Mouse (Mus musculus): ENCODE results near the gene Pip5kl1. TPM values are rescaled to one million over a fixed set of nuclear protein-coding genes. Genes with fewer than 3 reads are reported as not detected.

The Pip5kl1 gene
- polyA plus RNA-seq, 1 experiment from 2014 or later, result not detected

- no peak for ATAC-seq (ENCODE audit: insufficient number of reproducible peaks, insufficient read depth, low FRiP score, low read depth)
- 45% methylated on average over 4 of the region's 4 CpGs for WGBS
Observed at GRCm38 (mm10) chr2:32628044-32628550, 53.5 kb downstream of the Pip5kl1 start.

DNA sequence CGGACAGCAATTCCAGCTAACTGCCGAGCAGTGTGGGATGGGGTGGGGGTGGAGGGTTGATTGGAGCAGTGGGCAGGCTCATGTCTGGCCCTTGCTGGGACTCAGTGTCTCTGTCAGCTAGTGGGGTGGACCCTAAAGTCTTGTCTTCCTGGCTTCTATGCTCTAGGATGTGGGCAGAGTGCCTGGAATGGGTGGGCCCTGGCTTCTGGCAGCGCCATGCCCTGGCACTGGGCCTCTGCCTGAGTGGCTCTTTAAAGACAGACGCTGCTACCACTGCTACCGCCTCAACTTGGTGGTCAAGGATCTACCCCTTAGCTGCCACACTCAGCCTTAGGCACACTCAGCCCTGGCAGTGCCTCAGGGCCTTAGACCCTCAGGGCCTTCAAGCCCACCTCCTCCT lies 54.1 kb downstream of the Pip5kl1 start:
- no peaks in the 10 kb centered on the region for H3K9me3 ChIP-seq (ENCODE audit: control insufficient read depth, low read length)
- H3K4me2 ChIP-seq (ENCODE audit: low read length), result peak overlapping the region; percentile 85
- 17% methylated on average over 5 of the region's 5 CpGs for WGBS
- H3K36me3 ChIP-seq (ENCODE audit: control insufficient read depth, insufficient read depth, low read length), result peaks cover 41% of the 10 kb centered on the region
- peak overlapping the region; percentile 61 to 81 for H3K27ac ChIP-seq (replicated peaks in 1 of 2; ENCODE audit: control insufficient read depth in 1 of 2, insufficient read depth in 1 of 2, low read depth in 2 of 2, low read length in 2 of 2)
- H3K4me3 ChIP-seq (ENCODE audit: control insufficient read depth in 1 of 2, insufficient read depth in 1 of 2, low read depth in 1 of 2, low read length in 2 of 2), result peak overlapping the region; percentile 5 to 50; a peak in 3 of 4 replicates
- peaks cover 49 to 56% of the 10 kb centered on the region in 2 experiments for H3K4me1 ChIP-seq (ENCODE audit: control insufficient read depth in 2 of 2, insufficient read depth in 2 of 2, low read length in 2 of 2)
- peak overlapping the region; percentile 93 for H3K9ac ChIP-seq (ENCODE audit: low read length)
- ATAC-seq (ENCODE audit: insufficient number of reproducible peaks, insufficient read depth, low FRiP score, low read depth), result peak; percentile 5; the same call in 1 of the 2 replicates
- no peaks in the 10 kb centered on the region for H3K27me3 ChIP-seq (ENCODE audit: control insufficient read depth, insufficient read depth, low read length)

More at GRCm38 (mm10) chr2:32628044-32628550, 53.5 kb downstream of the Pip5kl1 start:
- Histone ChIP-seq H3K27me3 (ENCODE audit: control insufficient read depth, insufficient read depth, low read length) (no peaks in the 10 kb centered on the region), H3K27ac (replicated peaks in 1 of 2; ENCODE audit: control insufficient read depth in 1 of 2, insufficient read depth in 1 of 2, low read depth in 2 of 2, low read length in 2 of 2) (peak overlapping the region; percentile 61 to 81), H3K4me2 (ENCODE audit: low read length) (peak overlapping the region; percentile 85), H3K4me1 (ENCODE audit: control insufficient read depth in 2 of 2, insufficient read depth in 2 of 2, low read length in 2 of 2) (peaks cover 49 to 52% of the 10 kb centered on the region in 2 experiments), H3K36me3 (ENCODE audit: control insufficient read depth, insufficient read depth, low read length) (peaks cover 35% of the 10 kb centered on the region), H3K9ac (ENCODE audit: low read length) (peak overlapping the region; percentile 93), H3K4me3 (ENCODE audit: control insufficient read depth in 1 of 2, insufficient read depth in 1 of 2, low read depth in 1 of 2, low read length in 2 of 2) (peak overlapping the region; percentile 9 to 50), H3K9me3 (ENCODE audit: control insufficient read depth, low read length) (no peaks in the 10 kb centered on the region)

- peak overlapping the region; percentile 93 for H3K9ac ChIP-seq (ENCODE audit: low read length)
Observed at GRCm38 (mm10) chr2:32629276-32629976, 54.8 kb downstream of the Pip5kl1 start.

DNA sequence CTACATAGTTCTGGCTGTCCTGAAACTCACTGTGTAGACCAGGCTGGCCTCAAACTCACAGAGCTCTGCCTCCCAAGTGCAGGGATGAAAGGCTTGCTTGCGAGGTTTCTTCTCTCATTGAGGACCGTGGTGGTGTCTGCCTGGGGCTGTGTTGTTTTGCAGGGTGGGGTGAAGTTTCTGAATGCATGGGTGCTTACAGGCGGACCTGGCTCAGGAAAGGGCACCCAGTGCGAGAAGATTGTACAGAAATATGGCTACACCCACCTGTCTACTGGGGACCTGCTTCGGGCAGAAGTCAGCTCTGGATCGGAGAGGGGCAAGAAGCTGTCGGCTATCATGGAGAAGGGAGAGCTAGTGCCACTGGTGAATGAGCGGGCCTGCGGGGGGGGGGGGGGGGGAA lies 55.4 kb downstream of the Pip5kl1 start:
- WGBS, result 82% methylated on average over 9 of the region's 9 CpGs
- Histone ChIP-seq H3K9me3 (ENCODE audit: control insufficient read depth, low read length) (no peaks in the 10 kb centered on the region), H3K27me3 (ENCODE audit: control insufficient read depth, insufficient read depth, low read length) (no peaks in the 10 kb centered on the region), H3K9ac (ENCODE audit: low read length) (no peak overlapping the region), H3K27ac (replicated peaks in 1 of 2; ENCODE audit: control insufficient read depth in 1 of 2, insufficient read depth in 1 of 2, low read depth in 2 of 2, low read length in 2 of 2) (no peak overlapping the region), H3K4me3 (ENCODE audit: control insufficient read depth in 1 of 2, insufficient read depth in 1 of 2, low read depth in 1 of 2, low read length in 2 of 2) (no peak overlapping the region), H3K36me3 (ENCODE audit: control insufficient read depth, insufficient read depth, low read length) (peaks cover 54% of the 10 kb centered on the region), H3K4me1 (ENCODE audit: control insufficient read depth in 2 of 2, insufficient read depth in 2 of 2, low read length in 2 of 2) (peaks cover 47 to 58% of the 10 kb centered on the region in 2 experiments), H3K4me2 (ENCODE audit: low read length) (no peak overlapping the region)
- ATAC-seq (ENCODE audit: insufficient number of reproducible peaks, insufficient read depth, low FRiP score, low read depth), result no peak

More at GRCm38 (mm10) chr2:32629276-32629976, 54.8 kb downstream of the Pip5kl1 start:
- Histone ChIP-seq H3K36me3 (ENCODE audit: control insufficient read depth, insufficient read depth, low read length) (peaks cover 48% of the 10 kb centered on the region), H3K27ac (replicated peaks in 1 of 2; ENCODE audit: control insufficient read depth in 1 of 2, insufficient read depth in 1 of 2, low read depth in 2 of 2, low read length in 2 of 2) (peak overlapping the region in 1 of 2 experiments; percentile 61; a peak in 2 of 4 replicates), H3K9me3 (ENCODE audit: control insufficient read depth, low read length) (no peaks in the 10 kb centered on the region), H3K4me3 (ENCODE audit: control insufficient read depth in 1 of 2, insufficient read depth in 1 of 2, low read depth in 1 of 2, low read length in 2 of 2) (peak overlapping the region in 1 of 2 experiments; percentile 50; a peak in 1 of 4 replicates), H3K4me2 (ENCODE audit: low read length) (peak overlapping the region; percentile 85), H3K4me1 (ENCODE audit: control insufficient read depth in 2 of 2, insufficient read depth in 2 of 2, low read length in 2 of 2) (peaks cover 51 to 61% of the 10 kb centered on the region in 2 experiments), H3K27me3 (ENCODE audit: control insufficient read depth, insufficient read depth, low read length) (no peaks in the 10 kb centered on the region)
- 54% methylated on average over 9 of the region's 9 CpGs for WGBS
- ATAC-seq (ENCODE audit: insufficient number of reproducible peaks, insufficient read depth, low FRiP score, low read depth), result no peak

DNA sequence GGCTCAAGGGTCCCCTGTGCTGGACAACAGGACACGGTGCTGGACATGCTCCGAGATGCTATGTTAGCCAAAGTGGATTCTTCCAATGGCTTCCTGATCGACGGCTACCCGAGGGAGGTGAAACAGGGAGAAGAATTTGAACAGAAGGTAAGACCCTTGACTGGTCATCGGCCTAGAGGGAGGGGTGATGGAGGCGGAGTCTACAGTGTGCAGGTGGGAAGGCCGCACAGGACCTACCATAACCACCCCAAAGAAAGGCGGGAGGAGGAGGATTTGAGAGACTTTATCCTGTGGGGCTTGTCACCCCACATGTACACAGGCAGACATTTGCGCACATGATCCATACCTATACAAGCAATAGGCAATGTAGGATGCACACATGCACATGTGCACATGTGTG lies 56.4 kb downstream of the Pip5kl1 start:
- no peaks in the 10 kb centered on the region for H3K9me3 ChIP-seq (ENCODE audit: control insufficient read depth, low read length)
- peaks cover 42 to 56% of the 10 kb centered on the region in 2 experiments for H3K4me1 ChIP-seq (ENCODE audit: control insufficient read depth in 2 of 2, insufficient read depth in 2 of 2, low read length in 2 of 2)
- ATAC-seq (ENCODE audit: insufficient number of reproducible peaks, insufficient read depth, low FRiP score, low read depth), result no peak
- H3K4me3 ChIP-seq (ENCODE audit: control insufficient read depth in 1 of 2, insufficient read depth in 1 of 2, low read depth in 1 of 2, low read length in 2 of 2), result no peak overlapping the region
- H3K36me3 ChIP-seq (ENCODE audit: control insufficient read depth, insufficient read depth, low read length), result peaks cover 59% of the 10 kb centered on the region
- no peak overlapping the region for H3K4me2 ChIP-seq (ENCODE audit: low read length)
- H3K27me3 ChIP-seq (ENCODE audit: control insufficient read depth, insufficient read depth, low read length), result no peaks in the 10 kb centered on the region
- H3K9ac ChIP-seq (ENCODE audit: low read length), result no peak overlapping the region
- 83% methylated on average over 10 of the region's 10 CpGs for WGBS
- H3K27ac ChIP-seq (replicated peaks in 1 of 2; ENCODE audit: control insufficient read depth in 1 of 2, insufficient read depth in 1 of 2, low read depth in 2 of 2, low read length in 2 of 2), result no peak overlapping the region

- H3K4me2 ChIP-seq (ENCODE audit: low read length), result no peak overlapping the region
- H3K9ac ChIP-seq (ENCODE audit: low read length), result no peak overlapping the region
- no peak overlapping the region for H3K4me3 ChIP-seq (ENCODE audit: control insufficient read depth in 1 of 2, insufficient read depth in 1 of 2, low read depth in 1 of 2, low read length in 2 of 2)
- peaks cover 67% of the 10 kb centered on the region for H3K36me3 ChIP-seq (ENCODE audit: control insufficient read depth, insufficient read depth, low read length)
- no peaks in the 10 kb centered on the region for H3K9me3 ChIP-seq (ENCODE audit: control insufficient read depth, low read length)
- peak overlapping the region in 1 of 2 experiments; percentile 53; a peak in 2 of 4 replicates for H3K27ac ChIP-seq (replicated peaks in 1 of 2; ENCODE audit: control insufficient read depth in 1 of 2, insufficient read depth in 1 of 2, low read depth in 2 of 2, low read length in 2 of 2)
- 38% methylated on average over 7 of the region's 7 CpGs for WGBS
- peak; percentile 21; the same call in 1 of the 2 replicates for ATAC-seq (ENCODE audit: insufficient number of reproducible peaks, insufficient read depth, low FRiP score, low read depth)
- H3K27me3 ChIP-seq (ENCODE audit: control insufficient read depth, insufficient read depth, low read length), result no peaks in the 10 kb centered on the region
- peaks cover 37 to 51% of the 10 kb centered on the region in 2 experiments for H3K4me1 ChIP-seq (ENCODE audit: control insufficient read depth in 2 of 2, insufficient read depth in 2 of 2, low read length in 2 of 2)
Observed at GRCm38 (mm10) chr2:32631737-32632394, 57.3 kb downstream of the Pip5kl1 start.

All from heart, embryonic 14.5 days (tissue).